Mouse (Mus musculus): ENCODE results near the gene Atoh8.

DNA sequence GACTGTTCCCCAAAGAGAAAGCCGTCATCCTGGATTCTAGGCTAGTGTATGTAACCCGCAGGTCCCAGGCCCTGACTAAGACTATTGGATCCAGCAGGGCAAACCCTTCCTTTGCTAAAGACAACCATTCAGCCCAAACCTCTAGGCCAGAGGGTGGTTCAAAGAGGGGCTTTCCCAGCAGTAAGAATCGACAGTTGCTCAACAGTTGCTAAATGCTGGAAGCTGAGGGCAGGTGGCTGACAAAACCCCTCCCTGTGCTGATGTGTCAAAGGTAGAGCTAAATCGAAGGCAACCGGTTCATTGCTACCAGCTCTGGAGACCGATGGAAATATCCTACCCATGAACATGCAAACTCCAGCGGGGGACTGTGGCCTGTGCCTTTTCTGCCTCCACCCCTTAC, 25.6 kb downstream of the Atoh8 start:
- no peak for TF ChIP-seq CTCF (conservative IDR thresholded peaks at IDR 0.05; ENCODE audit: low read length)
- no peak for TF ChIP-seq POU5F1 (IDR thresholded peaks at IDR 0.05; ENCODE audit: borderline replicate concordance, low read length)
- no peak for TF ChIP-seq NANOG (IDR thresholded peaks at IDR 0.05; ENCODE audit: borderline replicate concordance, low read length)
